7 mouse cellular contexts compared by ENCODE assay signal in the genomic region with DNA sequence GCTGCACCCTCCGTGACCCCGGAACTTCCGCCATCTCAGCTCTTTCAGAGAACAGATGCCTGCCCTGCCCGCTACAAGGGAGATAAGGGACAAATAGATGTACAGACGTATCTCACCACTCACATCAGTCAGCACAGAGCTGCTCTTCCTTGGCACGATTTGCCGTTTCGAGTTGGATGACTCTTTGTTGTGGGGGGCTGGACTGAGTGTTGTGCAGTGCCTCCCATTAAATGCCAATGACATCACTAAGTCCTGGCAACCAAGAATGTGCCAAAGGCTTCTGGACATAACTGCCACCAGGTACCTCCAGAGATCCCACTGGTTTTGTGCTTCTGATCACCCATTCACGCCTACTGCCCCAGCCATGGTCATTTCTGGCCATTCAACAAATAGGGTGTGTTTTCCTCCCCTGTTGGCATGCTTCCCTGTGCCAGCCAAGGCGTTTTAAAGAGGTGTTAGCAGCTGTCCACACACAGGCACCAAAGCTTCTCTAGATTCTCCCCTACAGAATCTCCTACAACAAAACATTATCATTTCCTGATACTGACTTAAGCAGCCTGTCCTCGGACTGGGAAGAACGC. TPM values are rescaled to one million over a fixed set of nuclear protein-coding genes. Genes with fewer than 3 reads are reported as not detected.
A peak's percentile ranks its signal among the peaks of the same experiment; 100 is the strongest.
DNase-seq lines count a peak whose midpoint lies in the region; ATAC-seq lines count a peak whose summit lies in the region.

No protein-coding gene starts in this region.

- no peak overlapping the region for H3K9ac ChIP-seq in stomach, embryonic 14.5 days (replicated peaks; ENCODE audit: low read depth, low read length)

- H3K4me3 ChIP-seq in stomach, embryonic 14.5 days (ENCODE audit: low read depth, low read length): peak overlapping the region; percentile 16; the same call in 1 of the 2 replicates

- H3K4me1 ChIP-seq in stomach, embryonic 14.5 days (ENCODE audit: control insufficient read depth, insufficient read depth, low read length): peaks cover 20% of the 10 kb centered on the region; the same call in 1 of the 2 replicates

- no peaks in the 10 kb centered on the region for H3K9me3 ChIP-seq in stomach, embryonic 14.5 days (ENCODE audit: control insufficient read depth, low read depth, low read length)

- WGBS in stomach, embryonic 14.5 days: 14% methylated on average over 12 of the region's 12 CpGs

- H3K36me3 ChIP-seq in stomach, embryonic 14.5 days (ENCODE audit: control insufficient read depth, insufficient read depth, low read length): no peaks in the 10 kb centered on the region

- H3K27ac ChIP-seq in stomach, embryonic 14.5 days (ENCODE audit: low read length): peak overlapping the region; percentile 61; the same call in 1 of the 2 replicates

- H3K4me2 ChIP-seq in stomach, embryonic 14.5 days (replicated peaks; ENCODE audit: low read depth, low read length): peak overlapping the region; percentile 40

- ATAC-seq in hematopoietic stem cell, adult 5-6 weeks (replicated peaks in 1 of 2; ENCODE audit: insufficient read depth in 1 of 2, low FRiP score in 2 of 2, low TSS enrichment in 1 of 2, low read depth in 1 of 2, poor library complexity in 2 of 2, severe bottlenecking in 2 of 2): peak; percentile 53 to 57; a peak in 3 of 4 replicates
- peak; percentile 54; the same call in 1 of the 2 replicates for ATAC-seq in stomach, embryonic 14.5 days (ENCODE audit: insufficient number of reproducible peaks, insufficient read depth, low FRiP score, low read depth)

- H3K27me3 ChIP-seq in stomach, embryonic 14.5 days (ENCODE audit: control insufficient read depth, insufficient read depth, low read length): no peaks in the 10 kb centered on the region

- peak; percentile 65 to 74 for DNase-seq in thymus, adult 18-20 months
- DNase-seq in thymus, postnatal 25 days: no peak
- peak; percentile 15 to 20 for DNase-seq in cerebellum, postnatal 36 days
- peak; percentile 27 for DNase-seq in lung, postnatal 10 days
- DNase-seq in ovary, adult 18-20 months (ENCODE audit: low spot score): no peak

RNA-seq across cellular contexts. Expression of a gene that starts 11.7 kb away (rescaled TPM):
- 8.0 and 18.7 TPM in 2 replicates for total RNA-seq in hematopoietic stem cell, adult 5-6 weeks (2017)
- 2.8 and 4.1 TPM in 2 replicates for polyA plus RNA-seq in stomach, embryonic 14.5 days (2014; fragmentation: Nextera tagmentation; extraction: Ambion mirVana)

Comparison
In these comparisons a context has a peak if more than half of its experiments do, and no peak if none do; other contexts are left out.
1. DNase-seq: peak in thymus, adult 18-20 months (2 of 2), cerebellum, postnatal 36 days (2 of 2) and lung, postnatal 10 days (single experiment); none in thymus, postnatal 25 days (single experiment) and ovary, adult 18-20 months (single experiment).